Mouse (Mus musculus) left cerebral cortex, postnatal 14 days (tissue): ENCODE data around the gene Chrne. TPM values are rescaled to one million over a fixed set of nuclear protein-coding genes. Genes with fewer than 3 reads are reported as not detected.

Experiments
- DNase-seq, 2 experiments: peaks; one replicate each; pipeline ENCODE4 v3.0.0; 2021 to 2022; ENCODE audit warnings: low spot score in 2 of 2, mixed read lengths in 1 of 2
- intact Hi-C: fragments of 180-260 bp; cut with DNase I; formaldehyde crosslinking; loops from one replicate; pipeline ENCODE4 v1.15.1; 2025
- total RNA-seq, 2 experiments: library from RNA; stranded (reverse); gene quantifications; 2 replicates each; pipeline ENCODE4 v1.2.3; 2021

Chrne gene
- total RNA-seq, 2 experiments from 2014 or later: not detected

GRCm38 (mm10) chr11:70598451-70598953, 20.5 kb downstream of the Chrne start:
- intact Hi-C loops: no loop called here

GRCm38 (mm10) chr11:70597301-70597700, 21.7 kb downstream of the Chrne start:
- no peak for DNase-seq
- intact Hi-C loops: no loop called here

More at GRCm38 (mm10) chr11:70598451-70598953, 20.5 kb downstream of the Chrne start:
- no peak for DNase-seq

GRCm38 (mm10) chr11:70596094-70596493, 22.9 kb downstream of the Chrne start:
- no peak for DNase-seq
- intact Hi-C loops: no loop called here

DNA sequence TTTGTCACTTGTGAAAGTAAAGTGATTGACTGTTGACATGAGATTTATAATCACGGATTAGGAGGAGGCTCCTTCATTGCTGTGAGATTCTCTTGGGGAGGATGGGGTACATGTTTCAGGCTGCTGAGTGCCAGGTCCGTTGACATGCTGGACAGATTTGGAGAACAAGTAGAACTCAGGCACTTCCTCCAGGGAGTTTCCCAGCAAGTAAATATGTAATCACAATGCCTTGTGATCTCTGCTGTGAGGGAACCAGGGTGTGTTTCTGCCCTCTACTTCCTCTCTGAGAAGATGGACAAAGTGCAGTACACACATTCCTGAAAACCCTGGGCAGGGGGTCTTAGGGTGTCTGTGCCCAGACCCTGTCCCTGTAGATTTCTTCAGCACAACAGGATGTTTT, 23.4 kb downstream of the Chrne start:
- intact Hi-C loops: no loop called here
- DNase-seq: no peak

GRCm38 (mm10) chr11:70594253-70594989, 24.6 kb downstream of the Chrne start:
- intact Hi-C loops: no loop called here
- DNase-seq: no peak

GRCm38 (mm10) chr11:70591733-70592132, 27.3 kb downstream of the Chrne start:
- no peak for DNase-seq
- intact Hi-C loops: no loop called here

DNA sequence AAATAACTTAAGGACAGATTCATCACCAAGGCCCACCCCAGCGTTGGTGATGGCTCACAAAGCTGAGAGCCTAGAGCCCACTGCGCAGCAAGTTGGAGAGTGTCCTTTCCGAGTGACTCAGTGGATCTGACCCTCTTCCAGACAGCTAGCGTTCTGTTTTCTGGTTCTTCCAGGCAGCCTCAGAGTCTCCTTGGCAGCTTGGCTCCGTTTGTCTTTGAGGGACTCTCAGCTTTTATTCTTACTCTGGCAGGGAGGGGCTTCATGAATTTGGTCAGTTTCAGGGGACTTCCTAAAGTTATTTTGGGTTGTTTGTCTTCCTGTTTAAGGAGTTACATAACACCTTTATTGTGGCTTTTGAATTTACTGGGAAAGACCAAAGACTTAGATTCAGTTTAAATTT, 32.1 kb downstream of the Chrne start:
- DNase-seq: no peak
- intact Hi-C loops: no loop called here

DNA sequence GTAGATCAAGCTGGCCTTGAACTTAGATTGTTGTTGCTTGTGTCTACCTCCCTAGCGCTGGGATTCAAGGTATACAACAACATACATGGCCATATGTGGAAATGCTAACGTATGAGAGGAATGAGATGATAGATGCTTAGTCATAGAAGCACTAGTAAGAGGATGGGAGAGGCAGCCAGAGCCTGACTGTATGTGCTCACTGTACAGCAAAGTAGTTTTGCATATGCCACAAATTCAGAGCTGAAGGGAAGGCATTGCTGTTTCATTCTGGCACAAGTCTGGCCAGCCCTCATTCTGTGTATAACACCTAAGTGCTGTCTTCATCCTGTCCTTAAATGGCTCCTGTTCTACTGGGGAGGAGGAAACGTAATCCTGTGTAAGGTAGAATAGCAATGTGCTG, 32.8 kb downstream of the Chrne start:
- intact Hi-C loops: no loop called here

DNA sequence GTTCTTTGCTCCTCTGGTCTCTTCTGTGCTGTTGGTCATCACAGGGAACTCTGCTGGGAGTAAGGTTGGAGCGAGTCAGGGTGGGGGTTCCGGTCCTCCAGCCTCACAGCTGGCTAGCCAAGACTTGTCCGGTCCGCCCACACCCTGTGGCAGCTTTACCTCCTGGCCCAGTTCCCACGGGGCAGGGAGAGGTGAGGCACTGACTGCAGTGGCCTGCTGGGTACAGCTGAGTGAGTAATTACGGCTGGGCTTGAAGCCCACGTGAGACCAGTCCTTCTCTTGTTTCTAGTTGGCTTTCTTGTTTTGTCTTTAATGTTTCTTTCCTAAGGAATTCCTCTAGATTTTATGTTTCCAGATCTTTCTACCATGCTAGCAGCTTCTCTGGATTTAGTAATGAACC, 33.6 kb downstream of the Chrne start:
- intact Hi-C loops: no loop called here
- no peak for DNase-seq

More for the DNA sequence above, 32.8 kb downstream of the Chrne start:
- peak in 1 of 2 experiments; percentile 36 for DNase-seq

- intact Hi-C loops: no loop called here
- DNase-seq: no peak
These were observed 35.2 kb downstream of the Chrne start for GRCm38 (mm10) chr11:70583775-70584174.

GRCm38 (mm10) chr11:70583022-70583714, 35.8 kb downstream of the Chrne start:
- no peak for DNase-seq
- intact Hi-C loops: no loop called here

- intact Hi-C loops: no loop called here
- no peak for DNase-seq
These were observed 36.8 kb downstream of the Chrne start for GRCm38 (mm10) chr11:70582196-70582595.

DNA sequence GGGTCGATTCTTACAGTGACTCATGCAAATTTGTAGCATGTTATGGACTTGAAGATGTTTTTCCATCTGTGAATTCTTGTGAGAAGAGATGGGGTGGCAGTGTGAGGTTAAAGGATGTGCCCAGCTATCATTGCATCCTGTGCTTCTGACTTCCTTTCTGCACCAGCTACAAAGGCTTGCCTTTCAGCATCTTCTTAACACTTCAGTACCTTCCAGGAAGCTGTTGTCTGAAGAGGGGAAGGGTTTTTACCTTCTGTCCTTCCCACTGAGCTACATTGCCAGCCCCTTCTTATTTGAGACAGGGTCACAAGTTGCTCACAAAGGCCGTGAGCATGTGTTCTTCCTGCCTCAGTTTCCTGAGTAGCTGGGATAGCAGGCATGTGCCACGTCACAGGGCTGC, 38.1 kb downstream of the Chrne start:
- no peak for DNase-seq
- intact Hi-C loops: no loop called here

DNA sequence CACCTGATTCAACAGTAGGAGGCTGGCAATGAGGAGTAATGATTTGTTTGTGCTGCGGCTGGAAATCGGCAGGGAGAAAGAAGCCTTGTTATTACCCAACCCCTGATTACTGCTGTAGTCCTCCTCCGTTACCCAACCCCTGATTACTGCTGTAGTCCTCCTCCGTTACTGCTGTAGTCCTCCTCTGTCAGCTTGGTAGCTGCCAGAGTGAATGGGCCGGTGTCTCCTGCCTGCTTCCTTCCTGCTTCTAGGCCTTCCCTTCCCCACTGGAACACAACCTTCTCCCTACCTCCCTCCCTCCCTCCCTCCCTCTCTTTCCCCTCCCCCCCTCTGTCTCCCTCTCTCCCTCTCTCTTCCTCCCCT, 38.7 kb downstream of the Chrne start:
- DNase-seq: no peak
- intact Hi-C loops: no loop called here

DNA sequence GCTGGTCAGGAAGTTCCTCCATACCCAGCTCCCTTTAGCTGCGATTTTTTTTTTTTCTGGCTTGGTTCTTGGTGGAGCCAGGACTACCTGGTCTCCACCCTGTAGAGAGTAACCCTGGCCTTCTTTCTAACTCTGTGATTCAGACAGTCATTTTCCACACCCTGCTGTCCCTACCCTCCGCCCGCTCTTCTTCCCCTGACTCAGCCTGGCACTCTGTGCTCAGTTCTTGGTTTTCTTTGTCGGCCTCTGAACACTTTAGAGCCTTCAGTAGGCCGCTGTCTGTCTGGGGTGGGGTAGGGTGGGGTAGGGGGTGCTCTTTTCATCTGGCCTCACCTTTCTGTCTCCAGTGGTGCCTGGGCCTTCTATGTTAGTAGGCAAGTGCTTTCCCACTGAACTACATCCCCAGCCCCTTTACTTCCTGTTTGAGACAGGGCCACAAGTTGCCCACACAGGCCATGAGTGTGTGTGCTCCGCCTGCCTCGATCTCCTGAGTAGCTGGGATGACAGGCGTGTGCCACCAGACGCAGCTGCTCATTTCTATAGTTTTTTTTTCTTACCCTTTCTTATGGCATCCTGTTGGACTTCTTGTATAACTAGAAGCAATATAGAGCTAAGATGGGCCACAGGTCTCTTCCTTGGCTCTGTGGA, 39.2 kb downstream of the Chrne start:
- DNase-seq: no peak
- intact Hi-C loops: no loop called here

DNA sequence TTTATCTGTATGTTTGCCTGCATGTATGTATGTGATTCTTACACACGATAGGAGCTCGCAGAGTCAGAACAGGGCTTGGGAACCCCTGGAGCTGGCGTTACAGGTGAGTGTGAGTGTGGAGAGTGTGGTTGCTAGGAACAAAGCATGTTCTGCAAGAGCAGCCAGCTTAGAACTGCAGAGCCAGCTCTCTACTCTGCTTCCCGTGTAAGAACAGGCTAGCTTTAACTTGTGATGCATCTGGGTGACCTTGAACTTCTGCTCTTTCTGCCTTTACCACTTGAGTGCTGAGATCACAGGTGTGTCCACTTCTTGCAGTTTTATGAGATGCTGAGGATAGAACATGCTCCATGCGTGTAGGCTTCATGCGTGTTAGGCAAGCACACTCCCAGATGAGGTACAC, 40.1 kb downstream of the Chrne start:
- intact Hi-C loops: no loop called here

GRCm38 (mm10) chr11:70577201-70577600, 41.8 kb downstream of the Chrne start:
- intact Hi-C loops: no loop called here

More for the DNA sequence above, 40.1 kb downstream of the Chrne start:
- DNase-seq: no peak

GRCm38 (mm10) chr11:70573872-70574271, 45.1 kb downstream of the Chrne start:
- intact Hi-C loops: no loop called here
- peak; percentile 18 to 41 for DNase-seq

More at GRCm38 (mm10) chr11:70577201-70577600, 41.8 kb downstream of the Chrne start:
- DNase-seq: no peak

DNA sequence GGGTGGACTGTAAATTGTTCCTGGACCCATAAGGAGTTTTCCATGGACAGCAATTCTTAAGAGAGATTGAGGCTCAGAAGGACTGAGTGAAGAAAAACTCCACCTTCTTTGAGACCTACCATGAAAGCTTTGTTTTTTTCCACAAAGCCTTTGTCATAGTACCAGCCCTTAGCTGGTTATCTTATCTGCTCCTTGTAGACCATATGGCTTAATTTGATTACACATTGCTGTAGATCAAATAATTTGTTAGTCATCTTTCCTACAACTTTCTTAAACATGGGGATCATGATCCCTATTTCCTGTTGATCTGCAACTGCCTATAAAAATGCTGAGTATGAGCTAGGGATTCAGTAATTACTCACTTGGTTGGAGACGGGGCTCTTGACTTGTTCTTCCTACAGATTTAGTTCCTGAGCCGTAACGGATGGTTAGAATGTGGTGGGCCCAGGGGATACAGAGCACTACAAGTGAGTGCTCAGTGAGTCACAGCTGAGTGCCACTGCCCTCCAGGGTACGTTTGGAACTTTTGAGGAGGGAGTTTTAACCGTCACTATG, 46.6 kb downstream of the Chrne start:
- intact Hi-C loops: no loop called here

GRCm38 (mm10) chr11:70571641-70572040, 47.4 kb downstream of the Chrne start:
- DNase-seq: peak in 1 of 2 experiments; percentile 56
- intact Hi-C loops: no loop called here

More for the DNA sequence above, 46.6 kb downstream of the Chrne start:
- no peak for DNase-seq
